Mouse (Mus musculus) G1E (cell line): ENCODE measurements at regions not wholly inside any gene's neighbourhood (a gene's known extent, or its start where the extent isn't known, plus 50 kb on each side); places are given as distances from the start of the nearest gene placed in this dataset.

Experiments used
- CTCF ChIP-seq: IDR thresholded peaks from 2 replicates; pipeline ENCODE4 v1.5.1; 2012; ENCODE audit warnings: low read depth, low read length, inconsistent platforms, mixed read lengths
- GATA1 ChIP-seq: IDR thresholded peaks from 2 replicates; pipeline ENCODE4 v1.6.1; 2012; ENCODE audit warnings: borderline replicate concordance, low read length, inconsistent platforms, mixed read lengths
- GATA2 ChIP-seq: IDR thresholded peaks from 2 replicates; pipeline ENCODE4 v1.6.1; 2012; ENCODE audit warnings: low read depth, low read length, inconsistent platforms, borderline replicate concordance
- POLR2AphosphoS5 ChIP-seq: IDR thresholded peaks from 2 replicates; pipeline ENCODE4 v1.6.1; 2012; ENCODE audit warnings: low read depth, low read length, inconsistent platforms; ENCODE audit not compliant: insufficient replicate concordance

- TF ChIP-seq CTCF (no peak), POLR2AphosphoS5 (no peak), GATA1 (no peak), GATA2 (no peak)
Observed at GRCm38 (mm10) chr15:24468239-24468638, 945.3 kb downstream of the Basp1 start.
